Mouse (Mus musculus): ENCODE measurements at regions not wholly inside any gene's neighbourhood (a gene's known extent, or its start where the extent isn't known, plus 50 kb on each side); places are given as distances from the start of the nearest gene placed in this dataset.

DNA sequence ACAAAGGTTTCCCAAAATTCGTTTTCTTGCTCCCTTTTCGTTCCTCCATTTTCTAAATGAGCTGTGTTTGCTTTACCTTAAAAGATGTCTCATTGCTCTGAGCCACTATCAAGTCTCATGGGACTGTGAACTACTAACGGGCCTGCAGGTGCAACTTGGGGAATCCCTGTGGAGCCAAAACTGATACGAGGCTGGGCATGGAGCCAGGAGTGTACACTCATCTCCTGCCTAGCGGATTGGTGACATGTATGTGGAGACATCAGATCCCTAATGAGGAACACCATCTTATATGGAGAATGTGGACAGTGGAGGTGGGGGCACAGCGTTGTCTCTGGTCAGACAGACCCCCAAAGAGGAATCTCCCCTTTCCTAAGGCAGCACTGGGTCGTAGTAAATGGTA lies 119.6 kb upstream of the Nt5e start:
- no peak for ATAC-seq
- Histone ChIP-seq H3K27me3 (no peaks in the 10 kb centered on the region), H3K9me3 (no peaks in the 10 kb centered on the region), H3K36me3 (no peaks in the 10 kb centered on the region), H3K4me2 (replicated peaks) (no peak overlapping the region), H3K4me3 (replicated peaks) (no peak overlapping the region), H3K9ac (replicated peaks) (no peak overlapping the region), H3K27ac (no peak overlapping the region), H3K4me1 (replicated peaks) (no peaks in the 10 kb centered on the region)
- 79% methylated on average over 7 of the region's 7 CpGs for WGBS

GRCm38 (mm10) chr9:88208022-88208421 lies 119.0 kb upstream of the Nt5e start:
- no peak overlapping the region for H3K4me2 ChIP-seq (replicated peaks)
- no peaks in the 10 kb centered on the region for H3K36me3 ChIP-seq
- H3K27me3 ChIP-seq: no peaks in the 10 kb centered on the region
- H3K4me3 ChIP-seq (replicated peaks): no peak overlapping the region
- H3K9ac ChIP-seq (replicated peaks): no peak overlapping the region
- no peak overlapping the region for H3K27ac ChIP-seq
- ATAC-seq: no peak
- no peaks in the 10 kb centered on the region for H3K9me3 ChIP-seq
- H3K4me1 ChIP-seq (replicated peaks): no peaks in the 10 kb centered on the region

DNA sequence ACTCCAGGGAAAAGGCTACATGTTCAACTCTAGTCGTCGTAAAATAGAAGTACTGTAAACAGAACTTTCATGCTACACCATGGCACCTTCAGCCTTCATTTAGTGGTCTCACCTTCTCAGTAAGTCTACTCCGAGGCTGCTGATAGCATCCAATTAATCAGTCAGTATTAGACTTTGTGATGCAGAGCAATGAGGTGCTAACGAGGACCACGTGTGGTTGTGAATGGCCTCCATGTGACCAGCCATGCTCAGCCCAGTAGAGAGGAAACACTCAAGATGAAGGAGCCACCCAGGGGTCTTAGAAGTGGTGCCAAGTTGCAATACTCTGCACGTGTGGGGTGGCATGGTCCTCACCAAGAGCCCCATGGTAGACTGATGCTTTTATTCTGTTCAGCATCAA lies 112.2 kb upstream of the Nt5e start:
- no peak overlapping the region for H3K4me2 ChIP-seq (replicated peaks)
- ATAC-seq: no peak
- no peaks in the 10 kb centered on the region for H3K27me3 ChIP-seq
- 81% methylated on average over 6 of the region's 6 CpGs for WGBS
- no peak overlapping the region for H3K27ac ChIP-seq
- no peak overlapping the region for H3K4me3 ChIP-seq (replicated peaks)
- H3K36me3 ChIP-seq: no peaks in the 10 kb centered on the region
- no peaks in the 10 kb centered on the region for H3K4me1 ChIP-seq (replicated peaks)
- no peaks in the 10 kb centered on the region for H3K9me3 ChIP-seq
- H3K9ac ChIP-seq (replicated peaks): no peak overlapping the region

- no peaks in the 10 kb centered on the region for H3K9me3 ChIP-seq
- WGBS: 82% methylated on average over 3 of the region's 3 CpGs
- no peak overlapping the region for H3K4me2 ChIP-seq (replicated peaks)
- no peak for ATAC-seq
- H3K36me3 ChIP-seq: no peaks in the 10 kb centered on the region
- no peaks in the 10 kb centered on the region for H3K27me3 ChIP-seq
- no peak overlapping the region for H3K4me3 ChIP-seq (replicated peaks)
- no peak overlapping the region for H3K27ac ChIP-seq
- no peaks in the 10 kb centered on the region for H3K4me1 ChIP-seq (replicated peaks)
- H3K9ac ChIP-seq (replicated peaks): no peak overlapping the region
Observed at GRCm38 (mm10) chr9:88220360-88220759, 106.6 kb upstream of the Nt5e start.

DNA sequence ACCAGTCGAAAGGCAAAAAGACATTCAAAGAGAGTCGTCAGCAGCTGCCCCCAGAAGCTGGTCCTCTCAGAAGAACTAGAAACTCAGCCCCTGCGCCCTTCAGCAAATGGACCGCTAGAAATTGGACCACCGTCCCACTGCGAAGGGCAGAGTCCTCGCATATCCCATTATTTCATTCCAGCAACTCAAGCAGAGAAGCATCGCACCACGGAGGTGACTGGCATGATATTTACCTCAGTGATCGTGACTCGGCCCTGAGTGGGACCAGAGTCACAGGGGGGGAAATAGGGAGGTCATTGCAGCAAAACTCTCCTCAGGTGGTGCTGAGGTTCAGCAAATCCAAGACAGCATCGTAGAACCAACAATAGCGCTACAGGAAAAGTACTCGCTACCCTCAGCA lies 105.7 kb upstream of the Nt5e start:
- H3K4me1 ChIP-seq (replicated peaks): no peaks in the 10 kb centered on the region
- H3K4me2 ChIP-seq (replicated peaks): no peak overlapping the region
- H3K36me3 ChIP-seq: no peaks in the 10 kb centered on the region
- H3K4me3 ChIP-seq (replicated peaks): no peak overlapping the region
- 83% methylated on average over 14 of the region's 14 CpGs for WGBS
- H3K9me3 ChIP-seq: no peaks in the 10 kb centered on the region
- H3K27ac ChIP-seq: no peak overlapping the region
- no peak overlapping the region for H3K9ac ChIP-seq (replicated peaks)
- no peaks in the 10 kb centered on the region for H3K27me3 ChIP-seq
- 0 out of 2 replicates have a peak, but pooled peaks have one; percentile 34 for ATAC-seq

- Histone ChIP-seq H3K4me1 (replicated peaks) (no peaks in the 10 kb centered on the region), H3K4me2 (replicated peaks) (no peak overlapping the region), H3K9me3 (no peaks in the 10 kb centered on the region), H3K27me3 (no peaks in the 10 kb centered on the region), H3K9ac (replicated peaks) (no peak overlapping the region), H3K27ac (no peak overlapping the region), H3K4me3 (replicated peaks) (no peak overlapping the region), H3K36me3 (no peaks in the 10 kb centered on the region)
- WGBS: 19% methylated on average over 7 of the region's 7 CpGs
- ATAC-seq: peak; percentile 55
Observed at GRCm38 (mm10) chr9:88221850-88222353, 105.1 kb upstream of the Nt5e start.

DNA sequence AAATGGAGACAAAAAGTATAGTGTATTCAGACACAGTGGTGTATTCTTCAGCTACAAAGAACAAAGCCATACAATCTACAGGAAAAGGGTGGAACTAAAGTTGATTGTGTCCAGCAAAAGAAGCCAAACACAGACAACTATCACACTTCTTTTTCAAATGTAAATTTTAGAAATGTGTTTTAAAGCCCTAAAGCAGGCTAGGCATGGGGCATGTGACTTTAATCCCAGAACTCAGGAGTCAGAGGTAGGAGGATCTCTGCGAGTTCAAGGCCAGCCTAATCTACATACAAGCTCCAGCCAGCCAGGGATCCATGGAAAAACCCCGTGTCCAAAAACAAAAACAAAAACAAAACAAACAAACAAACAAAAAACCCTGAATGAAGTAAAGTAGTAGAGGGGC lies 89.9 kb upstream of the Nt5e start:
- H3K27me3 ChIP-seq: no peaks in the 10 kb centered on the region
- 77% methylated on average over 2 of the region's 2 CpGs for WGBS
- ATAC-seq: no peak

GRCm38 (mm10) chr9:88238346-88238745 lies 88.7 kb upstream of the Nt5e start:
- no peak for ATAC-seq
- WGBS: 77% methylated on average over 5 of the region's 5 CpGs

More for the DNA sequence above, 89.9 kb upstream of the Nt5e start:
- no peak overlapping the region for H3K27ac ChIP-seq
- H3K4me2 ChIP-seq (replicated peaks): no peak overlapping the region
- peaks cover 5% of the 10 kb centered on the region; the same call in 1 of the 2 replicates for H3K4me1 ChIP-seq (replicated peaks)
- H3K9ac ChIP-seq (replicated peaks): no peak overlapping the region
- no peak overlapping the region for H3K4me3 ChIP-seq (replicated peaks)
- no peaks in the 10 kb centered on the region for H3K36me3 ChIP-seq
- no peaks in the 10 kb centered on the region for H3K9me3 ChIP-seq

DNA sequence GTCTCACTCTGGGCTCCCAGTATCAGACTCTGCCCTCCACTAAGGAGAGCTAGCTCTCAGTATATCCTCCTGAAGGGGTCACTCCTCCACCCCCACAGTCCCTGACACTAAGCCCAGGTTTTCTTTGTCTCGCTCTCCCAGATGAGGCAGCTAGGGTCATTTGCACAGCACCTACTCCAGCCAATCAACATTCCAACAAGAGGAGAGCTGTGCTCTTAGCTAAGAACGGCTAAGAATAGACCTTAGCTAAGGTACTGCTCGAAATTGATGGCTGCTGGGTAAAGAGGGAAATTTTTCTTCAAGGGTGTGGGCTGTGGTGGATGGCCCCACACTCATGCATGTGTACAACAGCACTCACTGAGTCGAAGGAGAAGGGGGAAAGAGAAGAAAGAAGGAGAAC lies 86.3 kb upstream of the Nt5e start:
- Histone ChIP-seq H3K4me2 (replicated peaks) (peak overlapping the region; percentile 55), H3K4me1 (replicated peaks) (peaks cover 5% of the 10 kb centered on the region; the same call in 1 of the 2 replicates), H3K4me3 (replicated peaks) (no peak overlapping the region), H3K9me3 (no peaks in the 10 kb centered on the region), H3K27ac (no peak overlapping the region), H3K27me3 (no peaks in the 10 kb centered on the region), H3K9ac (replicated peaks) (peak overlapping the region; percentile 39; the same call in 1 of the 2 replicates), H3K36me3 (no peaks in the 10 kb centered on the region)
- ATAC-seq: 0 out of 2 replicates have a peak, but pooled peaks have one; percentile 41
- WGBS: 29% methylated on average over 4 of the region's 4 CpGs

More at GRCm38 (mm10) chr9:88238346-88238745, 88.7 kb upstream of the Nt5e start:
- no peak overlapping the region for H3K9ac ChIP-seq (replicated peaks)
- no peak overlapping the region for H3K4me2 ChIP-seq (replicated peaks)
- H3K27ac ChIP-seq: no peak overlapping the region
- no peaks in the 10 kb centered on the region for H3K9me3 ChIP-seq
- H3K27me3 ChIP-seq: no peaks in the 10 kb centered on the region
- H3K4me1 ChIP-seq (replicated peaks): peaks cover 5% of the 10 kb centered on the region; the same call in 1 of the 2 replicates
- H3K4me3 ChIP-seq (replicated peaks): no peak overlapping the region
- H3K36me3 ChIP-seq: no peaks in the 10 kb centered on the region

- Histone ChIP-seq H3K9ac (replicated peaks) (peak overlapping the region; percentile 39), H3K27me3 (no peaks in the 10 kb centered on the region), H3K27ac (no peak overlapping the region), H3K9me3 (no peaks in the 10 kb centered on the region), H3K4me2 (replicated peaks) (peak overlapping the region; percentile 55), H3K36me3 (no peaks in the 10 kb centered on the region), H3K4me3 (replicated peaks) (peak overlapping the region; percentile 34), H3K4me1 (replicated peaks) (peaks cover 5% of the 10 kb centered on the region; the same call in 1 of the 2 replicates)
- WGBS: 7% methylated on average over 18 of the region's 18 CpGs
- peak; percentile 95 for ATAC-seq
Observed at GRCm38 (mm10) chr9:88241203-88241995, 85.6 kb upstream of the Nt5e start.

DNA sequence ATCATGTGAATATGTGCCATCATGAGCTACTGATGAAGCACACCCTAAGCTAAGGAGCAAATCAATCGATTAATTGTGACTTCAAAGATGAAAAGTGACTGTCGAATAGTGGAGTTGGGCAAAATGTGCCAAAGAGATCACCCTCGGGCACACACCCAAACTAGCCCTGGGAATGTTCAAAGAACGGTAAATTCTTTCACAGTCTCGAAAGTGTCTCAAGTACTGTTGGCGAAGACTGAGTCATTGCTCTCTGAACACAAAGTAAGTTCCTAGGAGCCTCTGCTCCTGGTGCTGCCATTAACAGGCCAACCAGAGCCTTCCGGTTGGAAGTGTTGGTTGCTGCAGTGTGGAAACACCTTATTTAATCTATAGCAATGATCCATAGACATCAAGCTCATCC lies 84.5 kb upstream of the Nt5e start:
- Histone ChIP-seq H3K36me3 (no peaks in the 10 kb centered on the region), H3K4me2 (replicated peaks) (no peak overlapping the region), H3K9ac (replicated peaks) (no peak overlapping the region), H3K4me1 (replicated peaks) (peaks cover 5% of the 10 kb centered on the region; the same call in 1 of the 2 replicates), H3K27me3 (no peaks in the 10 kb centered on the region), H3K4me3 (replicated peaks) (no peak overlapping the region), H3K27ac (no peak overlapping the region), H3K9me3 (no peaks in the 10 kb centered on the region)
- WGBS: 92% methylated on average over 7 of the region's 7 CpGs
- ATAC-seq: no peak

GRCm38 (mm10) chr9:88244492-88244891 lies 82.5 kb upstream of the Nt5e start:
- Histone ChIP-seq H3K9ac (replicated peaks) (no peak overlapping the region), H3K4me2 (replicated peaks) (no peak overlapping the region), H3K9me3 (no peaks in the 10 kb centered on the region), H3K36me3 (no peaks in the 10 kb centered on the region), H3K27ac (no peak overlapping the region), H3K27me3 (no peaks in the 10 kb centered on the region), H3K4me3 (replicated peaks) (no peak overlapping the region), H3K4me1 (replicated peaks) (peaks cover 5% of the 10 kb centered on the region; the same call in 1 of the 2 replicates)
- ATAC-seq: no peak
- WGBS: 83% methylated on average over 3 of the region's 3 CpGs
